Mouse (Mus musculus) heart, postnatal 36 days (tissue): Measurements from ENCODE around the gene Nobox. TPM values are rescaled to one million over a fixed set of nuclear protein-coding genes. Genes with fewer than 3 reads are reported as not detected.
A peak's percentile ranks its signal among the peaks of the same experiment; 100 is the strongest.

ENCODE experiments used
- DNase-seq, 2 experiments: peaks; one replicate each; pipeline ENCODE4 v3.0.0; 2021 to 2022
- intact Hi-C: fragments of 180-260 bp; cut with DNase I; formaldehyde crosslinking; loops from one replicate; pipeline ENCODE4 v1.15.1; 2025
- total RNA-seq, 2 experiments: library from RNA; stranded (reverse); gene quantifications; 2 replicates each; pipeline ENCODE4 v1.2.3; 2021

Nobox gene
- total RNA-seq, 2 experiments from 2014 or later, result not detected

DNA sequence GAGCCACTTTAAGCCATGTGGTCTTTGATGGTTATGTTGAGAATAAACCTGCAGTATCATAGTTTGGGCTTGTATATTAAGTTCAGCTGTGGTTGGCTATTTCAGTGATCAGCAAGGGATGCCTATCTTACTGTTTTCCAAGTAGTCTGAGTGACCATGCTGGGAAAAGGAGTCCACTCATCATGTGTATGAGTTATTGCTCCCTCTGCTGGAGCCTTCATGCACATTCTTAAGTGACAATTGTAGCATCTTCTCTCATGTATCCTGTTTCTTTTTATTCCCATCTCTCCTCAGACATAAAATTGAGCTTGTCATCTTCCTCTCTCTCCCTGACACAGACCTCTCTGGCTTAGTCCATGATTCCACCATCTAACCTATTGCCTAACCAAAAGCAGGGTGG is 31.1 kb downstream of the Nobox start:
- intact Hi-C loops, result loop anchor here (1.0 to 10.0 kb wide), 3 partner anchors 19 to 387 kb away; partner anchors contain the start of gene Tpk1
- no peak for DNase-seq

DNA sequence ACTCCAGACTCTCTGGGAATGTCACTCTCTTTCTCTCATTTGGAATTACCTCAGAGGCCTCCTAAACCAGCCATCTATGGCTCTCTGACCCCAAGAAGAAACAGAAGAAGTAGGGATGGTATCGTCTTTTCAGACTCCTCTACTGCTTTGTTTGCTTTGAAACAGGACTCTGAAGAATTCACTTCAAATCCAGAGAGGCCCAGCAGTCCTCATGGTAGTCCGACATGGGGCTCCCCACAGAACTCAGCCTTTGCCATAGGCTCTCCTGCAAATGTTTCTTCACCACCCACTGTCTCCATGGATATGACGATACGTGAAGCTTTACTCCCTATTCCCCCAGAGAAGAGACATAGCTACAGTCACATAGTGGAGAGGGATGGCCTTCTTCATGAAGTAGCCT is 35.2 kb downstream of the Nobox start:
- intact Hi-C loops, result loop anchor here (10.0 kb wide), 1 partner anchor 391 kb away; the partner anchor contains the start of gene Tpk1
- DNase-seq, result no peak

DNA sequence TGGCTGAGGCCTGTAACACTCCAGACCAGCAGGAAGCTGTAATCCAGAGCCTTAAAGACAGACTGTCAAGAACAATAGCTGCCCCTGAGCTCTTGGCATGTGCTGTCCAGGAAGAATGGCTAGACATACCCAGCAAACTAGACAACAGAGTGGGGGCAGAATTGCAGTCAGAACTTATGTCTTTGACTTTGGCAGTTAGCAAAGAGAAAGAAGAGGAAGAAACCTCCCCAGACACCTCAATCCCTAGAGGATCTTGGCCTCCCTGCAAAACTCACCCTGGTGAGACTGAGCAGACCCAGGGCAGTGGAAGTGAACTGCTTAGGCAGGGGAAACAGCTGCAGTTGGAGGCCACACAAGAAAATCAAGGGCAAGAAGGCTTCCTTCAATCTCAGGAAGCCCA is 36.8 kb downstream of the Nobox start:
- intact Hi-C loops, result loop anchor here (10.0 kb wide), 1 partner anchor 392 kb away; the partner anchor contains the start of gene Tpk1
- DNase-seq, result peak; percentile 17

DNA sequence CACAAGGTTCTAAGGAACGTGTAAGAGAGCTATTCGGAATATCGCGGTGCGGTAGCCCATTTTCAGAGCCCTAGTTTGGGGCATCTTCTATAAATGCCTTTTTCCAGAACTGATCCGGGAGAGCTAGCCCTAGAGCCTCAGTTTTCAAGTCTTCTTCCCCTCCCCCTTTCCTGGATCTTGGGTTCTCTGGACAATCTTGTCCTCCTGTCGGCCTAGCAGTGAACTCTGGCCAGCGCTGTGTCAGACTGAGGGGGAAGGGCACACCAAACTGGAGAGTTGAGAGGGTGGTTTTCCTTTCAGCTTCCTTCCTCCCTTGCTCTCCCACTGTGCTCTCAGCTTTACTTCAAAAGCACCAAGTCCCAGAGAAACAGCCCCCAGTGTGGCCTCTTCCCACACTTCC is 43.0 kb downstream of the Nobox start:
- peak; percentile 27 to 28 for DNase-seq
- intact Hi-C loops, result no loop called here

DNA sequence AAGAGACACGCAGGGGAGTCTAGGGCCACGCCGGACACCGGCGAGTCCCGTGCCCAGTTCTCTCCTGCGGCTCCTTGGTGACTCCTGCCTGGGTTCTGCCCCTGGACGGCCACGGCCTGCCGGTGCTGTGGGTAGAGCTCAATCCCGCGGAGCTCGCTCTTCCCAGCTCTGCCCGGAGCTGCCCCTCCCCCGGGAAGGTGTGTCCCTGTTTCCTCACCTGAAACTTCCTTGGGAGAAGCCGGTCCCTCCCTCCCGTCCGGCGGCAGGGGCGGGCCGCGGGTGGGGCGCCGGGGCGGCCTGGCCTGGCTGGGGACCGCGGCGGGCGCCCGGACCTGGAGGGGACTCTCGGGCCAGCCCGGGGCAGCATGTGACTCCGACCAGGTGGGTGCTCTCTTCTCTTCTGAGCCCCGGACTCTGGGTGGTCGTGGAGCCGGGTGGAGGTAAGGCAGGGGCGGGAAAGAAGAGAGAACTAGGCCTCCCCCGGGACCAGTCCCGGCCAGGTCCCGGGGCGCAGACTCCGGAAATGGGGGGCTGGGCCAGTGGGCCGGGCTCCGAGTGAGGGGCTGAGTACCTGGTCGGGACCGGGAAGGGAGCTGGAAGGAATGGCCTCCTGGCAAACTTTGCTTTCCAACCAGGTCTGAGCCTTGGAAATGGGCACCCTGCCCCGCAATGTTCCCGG is 43.9 kb downstream of the Nobox start, which contains the start of gene Arhgef5:
Arhgef5 (plus strand) TSS at position 220 of the 679 bp plus-strand sequence.
- DNase-seq, result peak; percentile 61 to 67
- intact Hi-C loops, result no loop called here

DNA sequence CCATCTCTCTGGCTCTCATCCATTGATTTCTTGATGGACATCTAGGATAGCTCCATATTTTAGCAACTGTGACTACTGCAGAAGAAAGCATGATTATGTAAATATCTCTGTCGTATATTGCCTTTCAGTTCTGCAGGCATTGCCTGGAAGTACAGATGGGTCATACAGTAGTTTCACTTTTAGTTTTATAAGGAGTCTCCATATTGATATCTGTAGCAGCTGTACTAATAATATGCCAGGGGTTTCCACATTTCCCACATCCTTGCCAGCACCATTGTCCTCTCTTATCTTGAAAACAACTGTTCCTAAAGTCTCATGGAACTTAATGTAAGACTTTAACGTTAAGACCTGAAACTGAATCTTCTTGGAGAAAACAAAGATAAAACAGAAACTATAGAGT is 48.6 kb downstream of the Nobox start:
- intact Hi-C loops, result no loop called here
- DNase-seq, result no peak

DNA sequence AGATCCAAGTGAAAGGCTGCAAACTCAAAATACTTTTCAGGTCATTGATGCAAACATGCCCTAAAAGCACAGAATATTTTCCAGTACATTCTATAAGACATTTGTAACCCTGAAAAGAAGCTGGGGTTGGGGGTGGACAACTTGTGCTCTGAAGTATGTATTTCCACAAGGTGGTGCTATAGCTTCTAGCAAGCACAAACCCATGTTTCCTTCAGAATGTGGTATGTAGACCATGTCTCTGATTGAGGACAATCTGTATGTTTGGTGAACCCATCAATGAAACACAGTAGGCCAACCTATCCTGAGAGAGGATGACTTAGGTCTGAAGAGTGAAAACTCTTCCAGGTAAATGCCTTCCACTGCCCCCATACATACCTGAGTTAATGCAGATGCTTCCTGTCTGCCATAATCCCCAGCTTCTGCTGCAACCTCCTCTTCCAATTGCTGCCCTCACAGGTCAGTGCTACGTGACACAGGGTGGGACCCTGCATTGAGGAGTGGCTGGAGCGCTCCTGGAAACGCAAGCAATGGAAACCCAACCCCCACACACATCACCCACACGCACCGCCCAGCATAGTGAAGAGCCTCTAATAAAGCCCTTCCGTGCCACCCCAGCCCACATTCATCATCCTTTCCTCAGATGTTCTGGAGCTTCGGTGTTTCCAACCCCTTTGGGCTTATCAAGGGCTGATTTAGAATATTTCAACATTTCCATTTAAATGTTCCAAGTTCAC is 55.0 kb downstream of the Nobox start:
- intact Hi-C loops, result loop anchor here (1.0 kb wide), 2 partner anchors 24 to 43 kb away; no protein-coding TSS in a partner anchor
- no peak for DNase-seq

Other genes with a start within 250 kb of the Nobox start
- gene Olfr441, start 203.2 kb downstream of the Nobox start, total RNA-seq, result not detected
- gene Olfr237-ps1, start 163.0 kb downstream of the Nobox start, total RNA-seq, result not detected
- gene Olfr437, start 146.3 kb downstream of the Nobox start, total RNA-seq, result not detected
- gene Olfr13, start 137.4 kb downstream of the Nobox start, total RNA-seq, result not detected
- not detected for gene Olfr435, start 112.4 kb downstream of the Nobox start, total RNA-seq
- not detected for gene Olfr434, start 96.5 kb downstream of the Nobox start, total RNA-seq
- gene Olfr47, start 78.0 kb downstream of the Nobox start, total RNA-seq, result not detected
- 10 to 100 TPM; 14.0 to 14.1 TPM for gene Arhgef5, start 44.0 kb downstream of the Nobox start, total RNA-seq